Mouse (Mus musculus) hindlimb bud, embryonic 11.5 days (tissue): ENCODE results near the gene Rrbp1.
A peak's percentile ranks its signal among the peaks of the same experiment; 100 is the strongest.

Experiments used
- DNase-seq: peaks from one replicate; pipeline ENCODE4 v3.0.0-alpha.2; 2012; ENCODE audit warnings: low read depth, low spot score; ENCODE audit errors: extremely low spot score

The Rrbp1 gene

DNA sequence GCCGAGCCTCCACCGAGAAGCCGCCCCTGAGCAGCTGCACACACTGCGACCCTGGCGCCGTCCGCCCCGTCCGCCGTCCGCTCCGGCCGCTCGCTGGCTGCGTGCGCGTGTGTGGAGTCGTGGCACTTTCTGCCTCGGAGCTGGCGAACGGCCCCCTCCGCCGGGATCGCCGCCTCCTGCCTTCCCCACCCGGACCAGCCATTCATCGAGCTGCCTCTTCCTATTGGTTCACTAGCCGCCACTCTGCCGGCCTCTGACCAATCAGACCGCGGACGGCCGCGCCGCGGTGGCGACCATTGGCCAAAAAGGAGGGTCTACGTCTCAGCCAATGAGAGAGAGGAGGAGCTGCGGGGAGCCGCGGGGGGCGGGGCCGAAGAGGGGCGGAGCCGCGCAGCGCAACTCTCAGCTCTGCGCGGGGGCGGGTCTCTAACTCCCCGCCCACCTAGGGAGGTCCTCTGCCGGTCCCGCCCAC, at the start of gene Rrbp1:
Gene Rrbp1, minus strand, starts transcription at position 184 of the 472 bp plus-strand sequence.
- DNase-seq, result peak; percentile 94

DNA sequence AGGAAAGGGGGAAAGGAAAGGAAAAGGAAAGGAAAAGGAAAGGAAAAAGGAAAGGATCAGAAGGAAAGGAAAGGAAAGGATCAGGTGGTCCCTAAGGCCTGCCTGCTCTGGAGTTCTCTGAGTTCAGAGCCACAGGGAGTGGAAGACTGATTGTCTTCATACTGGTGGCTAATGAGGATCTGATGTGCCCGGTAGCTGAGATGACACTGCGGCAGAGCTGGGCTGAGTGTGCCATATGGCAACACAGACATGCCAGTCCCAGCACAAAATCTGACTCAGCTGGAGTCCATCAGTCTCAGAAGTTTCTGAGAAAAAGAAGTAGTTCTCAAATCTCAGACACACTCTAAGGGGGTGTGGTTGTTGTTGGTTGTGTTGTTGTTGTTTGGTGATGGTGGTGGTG, 46.7 kb upstream of the Rrbp1 start:
- DNase-seq, result no peak

- no peak for DNase-seq
These were observed 41.5 kb upstream of the Rrbp1 start for GRCm38 (mm10) chr2:144052410-144053065.

- DNase-seq, result no peak
These were observed 39.8 kb upstream of the Rrbp1 start for GRCm38 (mm10) chr2:144050861-144051260.

DNA sequence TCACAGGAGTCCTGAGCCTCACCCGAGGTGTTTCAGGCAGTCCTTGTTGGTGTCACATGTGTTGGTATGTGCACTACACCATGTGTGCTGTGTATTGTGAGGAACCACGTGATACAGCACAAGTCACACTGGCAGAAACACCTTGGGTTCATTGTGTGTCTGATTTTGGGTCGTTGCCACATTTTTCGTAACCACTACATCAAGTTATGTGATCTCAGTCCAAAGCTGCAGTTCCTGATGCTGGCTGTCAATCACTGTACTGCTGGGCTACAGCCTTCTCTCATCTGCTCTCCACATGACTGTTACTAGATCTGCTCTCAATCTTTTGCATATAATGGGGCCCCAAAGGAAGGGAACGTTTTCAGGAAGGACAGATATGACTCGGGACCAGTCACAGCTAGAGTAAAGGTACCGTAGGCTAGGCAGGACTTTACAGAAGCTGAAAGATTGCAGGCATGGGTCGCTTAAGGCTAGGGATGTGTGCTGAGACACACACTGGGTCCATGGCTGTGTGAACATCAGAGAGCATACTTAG, 39.1 kb upstream of the Rrbp1 start:
- no peak for DNase-seq

- DNase-seq, result no peak
These were observed 35.9 kb upstream of the Rrbp1 start for GRCm38 (mm10) chr2:144046916-144047315.

- no peak for DNase-seq
These were observed 34.9 kb upstream of the Rrbp1 start for GRCm38 (mm10) chr2:144045756-144046560.

DNA sequence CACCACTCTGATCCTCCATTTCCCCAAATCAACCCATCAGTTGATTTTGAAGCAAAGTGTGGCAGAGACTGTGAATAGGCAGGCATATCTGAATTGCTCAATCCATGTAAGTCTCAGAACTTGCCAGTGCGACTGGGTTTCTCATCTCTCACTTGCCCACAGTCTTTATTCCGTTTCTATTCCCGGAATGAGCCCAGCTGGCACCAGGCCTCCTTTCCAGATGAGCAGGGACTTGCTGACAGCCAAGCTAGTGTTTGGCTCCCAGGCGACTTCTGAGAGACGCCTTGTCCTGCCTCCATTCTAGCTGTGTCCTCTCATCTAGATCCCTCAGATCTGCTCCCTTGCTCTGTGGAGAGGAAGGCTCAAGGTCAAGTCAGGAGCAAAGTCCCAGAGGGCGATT, 33.7 kb upstream of the Rrbp1 start:
- DNase-seq, result no peak

- DNase-seq, result no peak
These were observed 21.6 kb upstream of the Rrbp1 start, which contains the start of gene Banf2 for GRCm38 (mm10) chr2:144032664-144033063. Banf2 (plus strand) TSS chr2:144033059.

DNA sequence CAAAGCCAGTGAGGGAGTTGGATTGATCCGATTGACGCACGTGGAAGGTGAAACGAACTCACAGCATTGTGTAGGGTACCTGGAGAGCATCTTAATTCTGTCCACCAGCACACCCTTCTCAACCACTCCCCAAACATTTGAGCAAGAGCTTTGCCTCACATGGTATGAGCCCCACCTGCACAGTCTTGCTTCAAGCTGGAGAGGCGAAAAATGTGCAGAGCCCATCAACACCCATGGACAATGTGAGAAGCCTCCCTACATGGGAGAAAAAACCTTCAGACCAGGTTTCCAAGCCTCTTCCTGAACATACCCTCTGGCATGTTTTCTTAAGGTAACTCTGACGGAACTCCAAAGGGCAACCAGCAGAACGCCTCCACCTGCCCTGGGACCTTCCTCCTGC, 19.7 kb upstream of the Rrbp1 start:
- no peak for DNase-seq

DNA sequence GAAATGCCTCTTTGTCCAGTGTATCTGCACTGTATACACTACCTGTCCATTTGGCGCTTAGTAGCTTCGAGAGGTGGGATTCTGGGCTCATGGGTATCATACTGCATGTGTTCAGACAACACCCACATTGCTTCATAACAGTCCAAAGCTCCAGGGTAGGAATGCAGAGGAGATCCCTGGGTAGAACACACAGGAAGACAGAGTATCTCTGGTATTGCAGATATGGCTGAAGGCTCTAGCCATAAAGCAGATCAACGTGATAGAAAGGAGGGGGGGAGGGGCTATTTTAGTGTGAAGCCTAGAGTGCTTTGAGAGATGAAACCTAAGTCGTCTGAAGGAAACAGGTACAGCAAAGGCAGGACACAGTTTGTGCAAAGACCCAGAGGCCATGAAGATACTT, 15.4 kb upstream of the Rrbp1 start:
- DNase-seq, result no peak

DNA sequence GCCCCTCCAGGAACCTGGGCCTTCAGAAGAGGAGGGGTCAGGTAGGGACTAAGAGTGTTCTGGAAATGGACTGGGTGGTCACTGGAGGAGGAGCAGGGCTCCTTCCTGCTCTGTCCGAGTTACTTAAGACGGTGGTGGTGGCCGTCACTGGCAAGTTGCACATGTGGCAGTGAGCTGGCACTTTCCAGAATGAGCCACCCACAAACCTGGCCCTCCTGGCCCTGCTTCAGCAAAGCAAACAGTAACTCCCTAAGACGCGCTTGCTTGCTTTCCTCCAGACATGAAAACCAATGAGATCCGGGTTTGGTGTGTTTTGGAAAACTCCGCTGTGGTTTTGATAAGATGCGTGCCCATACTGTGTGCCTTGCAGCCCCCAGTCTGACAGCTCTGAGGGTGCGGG, 14.3 kb upstream of the Rrbp1 start:
- no peak for DNase-seq

GRCm38 (mm10) chr2:144022441-144022840, 11.4 kb upstream of the Rrbp1 start:
- DNase-seq, result no peak

GRCm38 (mm10) chr2:144019971-144020370, 8.9 kb upstream of the Rrbp1 start:
- DNase-seq, result no peak

DNA sequence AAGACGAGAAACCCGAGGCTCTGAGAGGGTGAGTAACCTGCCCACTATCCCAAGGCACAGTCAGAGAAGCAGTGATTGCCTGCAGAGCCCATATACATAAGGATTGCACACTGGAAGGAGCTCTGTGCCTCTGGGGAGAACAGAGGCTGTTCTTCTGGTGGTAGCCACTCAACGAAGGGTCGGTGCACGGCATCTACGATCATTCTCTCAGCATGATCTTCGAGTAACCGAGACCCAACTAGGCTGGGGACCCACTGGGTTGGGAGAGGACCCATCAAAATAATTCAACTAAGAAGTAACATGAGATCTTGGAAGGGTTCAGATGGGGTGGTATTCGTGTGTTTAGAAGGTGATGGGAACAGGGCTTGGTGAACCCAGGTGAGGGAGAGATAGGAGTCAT, 4.8 kb upstream of the Rrbp1 start:
- DNase-seq, result no peak

GRCm38 (mm10) chr2:144014481-144014880, 3.4 kb upstream of the Rrbp1 start:
- DNase-seq, result no peak

GRCm38 (mm10) chr2:144014051-144014450, 3.0 kb upstream of the Rrbp1 start:
- DNase-seq, result no peak

- no peak for DNase-seq
These were observed 600 bp downstream of the Rrbp1 start for GRCm38 (mm10) chr2:144010282-144011044.

- peak; percentile 10 for DNase-seq
These were observed 1.3 kb downstream of the Rrbp1 start for GRCm38 (mm10) chr2:144009551-144010281.

DNA sequence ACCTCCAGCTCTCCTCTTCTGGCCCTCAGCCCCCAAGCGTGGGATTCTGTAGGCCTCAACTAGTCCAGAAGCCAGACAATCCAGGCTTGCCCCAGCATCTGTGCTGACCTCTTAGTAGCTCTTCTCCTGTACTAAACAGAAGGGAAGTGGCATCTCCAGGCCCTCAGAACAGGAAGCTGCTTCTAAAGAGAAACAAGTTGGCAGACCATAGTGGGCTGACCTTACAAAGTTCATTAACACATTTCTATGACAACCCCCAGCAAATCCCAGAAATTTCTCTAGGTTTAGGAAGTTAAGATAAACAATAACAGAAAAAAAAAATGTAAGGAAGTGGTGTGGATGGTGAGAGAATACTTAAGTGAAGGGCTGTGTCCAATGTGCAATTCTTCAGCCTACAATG, 2.0 kb downstream of the Rrbp1 start:
- no peak for DNase-seq

- no peak for DNase-seq
These were observed 3.9 kb downstream of the Rrbp1 start for GRCm38 (mm10) chr2:144007211-144007610.
